Mouse (Mus musculus): Measurements from ENCODE around the gene Slc26a5. TPM values are rescaled to one million over a fixed set of nuclear protein-coding genes. Genes with fewer than 3 reads are reported as not detected.
A peak's percentile ranks its signal among the peaks of the same experiment; 100 is the strongest.

Gene Slc26a5
- 0.12 and 0.30 TPM in 2 replicates for polyA plus RNA-seq (2014; fragmentation: Nextera tagmentation; extraction: Ambion mirVana)

DNA sequence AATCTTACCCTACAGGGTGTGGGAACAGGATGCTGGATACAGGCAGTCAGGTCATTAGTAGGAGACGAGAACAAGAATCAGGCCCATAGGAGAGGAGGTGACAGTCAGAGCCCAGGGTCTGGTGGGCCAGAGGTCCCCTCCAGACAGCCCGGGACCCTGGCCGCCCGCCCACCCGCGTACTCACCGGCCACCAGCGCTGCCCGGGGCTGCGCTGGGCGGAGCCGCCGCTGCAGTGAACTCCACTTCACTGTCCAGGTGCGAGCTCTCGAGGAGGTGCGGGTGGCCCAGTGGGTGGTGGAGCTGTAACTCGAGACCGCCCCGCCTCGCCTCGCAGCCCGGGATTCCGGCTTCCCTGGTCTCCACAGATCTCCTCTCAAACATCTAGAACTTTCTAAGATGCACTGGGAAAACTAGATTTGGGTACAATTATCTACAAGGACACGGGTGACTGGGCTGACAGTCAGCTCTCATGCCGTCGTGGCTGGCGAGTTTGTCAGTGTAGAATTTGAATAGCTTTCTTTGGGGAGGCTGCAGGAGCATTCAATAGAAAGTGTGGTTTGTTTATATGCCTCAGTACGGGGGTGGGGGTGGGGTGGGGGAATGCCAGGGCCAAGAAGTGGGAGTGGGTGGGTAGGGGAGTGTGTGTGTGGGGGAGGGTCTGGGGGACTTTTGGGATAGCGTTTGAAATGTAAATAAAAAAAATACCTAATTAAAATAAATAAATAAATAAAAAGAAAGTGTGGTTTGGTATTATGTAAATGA, at the start of gene Slc26a5:
Gene Slc26a5 (minus strand): TSS at position 259 of the 762 bp plus-strand sequence.
- H3K9ac ChIP-seq: no peak within 1 kb of the TSS

GRCm38 (mm10) chr5:21914776-21915175, 49.4 kb upstream of the Slc26a5 start:
- no peak for DNase-seq
- no peak overlapping the region for H3K4me2 ChIP-seq
- H3K27me3 ChIP-seq (ENCODE audit: insufficient read depth, low read length): no peaks in the 10 kb centered on the region
- ATAC-seq (ENCODE audit: insufficient read depth): no peak
- H3K27ac ChIP-seq (ENCODE audit: low read depth): no peak overlapping the region
- no peak overlapping the region for H3K4me3 ChIP-seq (ENCODE audit: low read depth, low read length)
- no peak for TF ChIP-seq CTCF (IDR thresholded peaks at IDR 0.05; ENCODE audit: low read depth)
- H3K36me3 ChIP-seq (ENCODE audit: insufficient read depth): no peaks in the 10 kb centered on the region
- H3K9ac ChIP-seq: no peak overlapping the region
- H3K4me1 ChIP-seq (ENCODE audit: insufficient read depth): no peaks in the 10 kb centered on the region
- H3K9me3 ChIP-seq (ENCODE audit: low read depth, low read length): no peaks in the 10 kb centered on the region
- 41% methylated on average over 3 of the region's 3 CpGs for WGBS

More for the DNA sequence above, at the start of gene Slc26a5:
- Histone ChIP-seq H3K9me3 (ENCODE audit: low read depth, low read length) (no peaks in the 10 kb centered on the region), H3K4me2 (peak within 1 kb of the TSS; percentile 54), H3K27me3 (ENCODE audit: insufficient read depth, low read length) (no peaks in the 10 kb centered on the region), H3K4me1 (ENCODE audit: insufficient read depth) (peaks cover 4% of the 10 kb centered on the region; the same call in 1 of the 2 replicates), H3K36me3 (ENCODE audit: insufficient read depth) (no peaks in the 10 kb centered on the region), H3K4me3 (ENCODE audit: low read depth, low read length) (no peak within 1 kb of the TSS), H3K27ac (ENCODE audit: low read depth) (0 out of 2 replicates have a peak within 1 kb of the TSS, but pooled peaks have one; percentile 0)
- under 1% methylated on average over 29 of the region's 29 CpGs for WGBS
- no peak for TF ChIP-seq CTCF (IDR thresholded peaks at IDR 0.05; ENCODE audit: low read depth)
- DNase-seq (peak; percentile 48), ATAC-seq (ENCODE audit: insufficient read depth) (peak; percentile 89)

DNA sequence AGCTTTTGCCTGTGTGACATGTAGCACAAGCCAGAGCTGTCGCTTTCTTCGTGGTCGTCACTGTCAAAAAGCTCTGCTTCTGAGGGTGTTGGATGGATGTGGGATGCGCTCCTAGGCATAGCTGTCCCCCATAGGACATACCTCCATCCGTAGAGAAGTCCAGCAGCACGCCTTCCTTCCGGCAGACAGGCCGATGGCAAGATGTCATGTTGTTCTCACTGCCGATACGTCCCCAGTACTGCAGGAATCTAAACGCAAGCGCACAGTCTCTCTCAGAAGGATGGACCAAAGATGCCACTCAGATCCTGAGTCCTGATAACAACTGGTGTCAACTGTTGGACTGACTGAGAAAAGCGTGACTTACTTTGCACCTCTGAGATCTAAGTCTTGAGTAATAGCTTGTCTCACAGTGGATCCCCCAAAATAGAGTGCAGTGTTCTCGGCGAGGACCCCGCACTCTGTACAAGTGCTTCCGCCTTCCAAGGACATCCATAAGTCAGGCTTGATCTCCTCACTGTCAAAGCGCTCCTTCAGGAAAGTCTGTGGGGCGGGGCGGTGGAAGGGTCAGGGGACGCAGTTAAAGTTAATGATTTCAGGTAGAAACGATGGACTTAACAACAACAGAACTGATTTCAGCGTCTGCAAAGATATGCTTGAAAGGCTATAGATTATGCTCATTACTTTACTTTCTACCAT, 47.6 kb upstream of the Slc26a5 start:
- H3K27ac ChIP-seq (ENCODE audit: low read depth): no peak overlapping the region
- no peak for TF ChIP-seq CTCF (IDR thresholded peaks at IDR 0.05; ENCODE audit: low read depth)
- 75% methylated on average over 23 of the region's 23 CpGs for WGBS
- H3K4me1 ChIP-seq (ENCODE audit: insufficient read depth): no peaks in the 10 kb centered on the region
- no peaks in the 10 kb centered on the region for H3K36me3 ChIP-seq (ENCODE audit: insufficient read depth)
- no peak for ATAC-seq (ENCODE audit: insufficient read depth)
- no peak for DNase-seq
- no peak overlapping the region for H3K4me2 ChIP-seq
- H3K9ac ChIP-seq: no peak overlapping the region
- H3K4me3 ChIP-seq (ENCODE audit: low read depth, low read length): no peak overlapping the region
- H3K27me3 ChIP-seq (ENCODE audit: insufficient read depth, low read length): no peaks in the 10 kb centered on the region
- H3K9me3 ChIP-seq (ENCODE audit: low read depth, low read length): no peaks in the 10 kb centered on the region

GRCm38 (mm10) chr5:21910726-21911125, 45.3 kb upstream of the Slc26a5 start:
- ATAC-seq (ENCODE audit: insufficient read depth) (no peak), DNase-seq (no peak)
- WGBS: 89% methylated on average over 12 of the region's 12 CpGs
- no peaks in the 10 kb centered on the region for H3K9me3 ChIP-seq (ENCODE audit: low read depth, low read length)
- H3K27ac ChIP-seq (ENCODE audit: low read depth): no peak overlapping the region
- H3K36me3 ChIP-seq (ENCODE audit: insufficient read depth): no peaks in the 10 kb centered on the region
- H3K4me2 ChIP-seq: no peak overlapping the region
- no peak for TF ChIP-seq CTCF (IDR thresholded peaks at IDR 0.05; ENCODE audit: low read depth)
- H3K4me3 ChIP-seq (ENCODE audit: low read depth, low read length): no peak overlapping the region
- no peaks in the 10 kb centered on the region for H3K4me1 ChIP-seq (ENCODE audit: insufficient read depth)
- no peaks in the 10 kb centered on the region for H3K27me3 ChIP-seq (ENCODE audit: insufficient read depth, low read length)
- H3K9ac ChIP-seq: no peak overlapping the region

- DNase-seq (no peak), ATAC-seq (ENCODE audit: insufficient read depth) (no peak)
- no peaks in the 10 kb centered on the region for H3K36me3 ChIP-seq (ENCODE audit: insufficient read depth)
- H3K9me3 ChIP-seq (ENCODE audit: low read depth, low read length): no peaks in the 10 kb centered on the region
- H3K4me1 ChIP-seq (ENCODE audit: insufficient read depth): no peaks in the 10 kb centered on the region
- no peak overlapping the region for H3K4me2 ChIP-seq
- 67% methylated on average over 3 of the region's 3 CpGs for WGBS
- H3K27ac ChIP-seq (ENCODE audit: low read depth): no peak overlapping the region
- H3K27me3 ChIP-seq (ENCODE audit: insufficient read depth, low read length): no peaks in the 10 kb centered on the region
- no peak for TF ChIP-seq CTCF (IDR thresholded peaks at IDR 0.05; ENCODE audit: low read depth)
- H3K4me3 ChIP-seq (ENCODE audit: low read depth, low read length): no peak overlapping the region
- no peak overlapping the region for H3K9ac ChIP-seq
Measured at GRCm38 (mm10) chr5:21909713-21910112, 44.3 kb upstream of the Slc26a5 start.

GRCm38 (mm10) chr5:21901411-21901810, 36.0 kb upstream of the Slc26a5 start:
- H3K4me3 ChIP-seq (ENCODE audit: low read depth, low read length): no peak overlapping the region
- H3K9me3 ChIP-seq (ENCODE audit: low read depth, low read length): no peaks in the 10 kb centered on the region
- no peak overlapping the region for H3K9ac ChIP-seq
- no peaks in the 10 kb centered on the region for H3K27me3 ChIP-seq (ENCODE audit: insufficient read depth, low read length)
- 53% methylated on average over 12 of the region's 12 CpGs for WGBS
- ATAC-seq (ENCODE audit: insufficient read depth): no peak
- H3K36me3 ChIP-seq (ENCODE audit: insufficient read depth): no peaks in the 10 kb centered on the region
- TF ChIP-seq CTCF (IDR thresholded peaks at IDR 0.05; ENCODE audit: low read depth): no peak
- H3K27ac ChIP-seq (ENCODE audit: low read depth): no peak overlapping the region
- H3K4me2 ChIP-seq: no peak overlapping the region
- H3K4me1 ChIP-seq (ENCODE audit: insufficient read depth): no peaks in the 10 kb centered on the region
- no peak for DNase-seq

- Histone ChIP-seq H3K27me3 (ENCODE audit: insufficient read depth, low read length) (no peaks in the 10 kb centered on the region), H3K4me3 (ENCODE audit: low read depth, low read length) (no peak overlapping the region), H3K9me3 (ENCODE audit: low read depth, low read length) (no peaks in the 10 kb centered on the region), H3K4me2 (no peak overlapping the region), H3K4me1 (ENCODE audit: insufficient read depth) (no peaks in the 10 kb centered on the region), H3K9ac (no peak overlapping the region), H3K36me3 (ENCODE audit: insufficient read depth) (no peaks in the 10 kb centered on the region), H3K27ac (ENCODE audit: low read depth) (no peak overlapping the region)
- TF ChIP-seq CTCF (IDR thresholded peaks at IDR 0.05; ENCODE audit: low read depth): no peak
- WGBS: 58% methylated on average over 6 of the region's 6 CpGs
- no peak for ATAC-seq (ENCODE audit: insufficient read depth)
- DNase-seq: no peak
Measured at GRCm38 (mm10) chr5:21900891-21901290, 35.5 kb upstream of the Slc26a5 start.
